Mouse (Mus musculus): ENCODE data around the gene Rora.

DNA sequence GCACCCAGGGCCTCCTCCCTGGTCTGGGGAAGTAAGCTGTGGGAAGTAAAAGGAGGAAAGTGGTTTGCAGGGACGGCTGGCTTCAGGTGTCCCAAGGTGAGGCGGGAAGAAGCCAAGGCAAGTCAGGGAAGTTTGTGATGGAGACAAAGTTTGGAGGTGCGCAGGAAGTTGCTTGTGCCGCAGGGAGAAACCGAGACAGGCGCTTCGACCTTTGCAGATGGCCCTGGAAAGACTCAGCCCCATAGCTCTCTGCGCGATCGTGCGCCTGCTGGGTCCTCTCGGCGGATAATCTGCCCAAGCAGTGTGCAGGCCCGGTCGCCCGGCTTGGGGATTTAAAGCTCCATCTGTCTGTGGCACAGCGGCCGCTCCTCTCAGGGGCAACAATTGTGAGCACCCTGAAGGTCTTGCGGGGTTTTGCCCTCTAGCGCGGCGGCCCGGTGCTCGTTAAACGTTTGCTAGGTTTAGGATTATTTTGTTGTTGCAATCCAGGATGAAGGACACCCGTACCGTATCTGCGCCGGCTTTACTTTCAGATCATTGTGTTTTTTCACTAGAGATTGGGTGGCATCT lies 637.4 kb downstream of the Rora start:
- TF ChIP-seq MYOG (IDR thresholded peaks at IDR 0.05; ENCODE audit: control insufficient read depth, extremely low read depth, insufficient read length) (no peak), CTCF (IDR thresholded peaks at IDR 0.05; ENCODE audit: control insufficient read depth, insufficient read depth, insufficient read length) (no peak), MAX (IDR thresholded peaks at IDR 0.05) (no peak), CEBPB (IDR thresholded peaks at IDR 0.05; ENCODE audit: low read depth) (no peak), USF1 (IDR thresholded peaks at IDR 0.05; ENCODE audit: low read depth) (no peak), MYOD1 (IDR thresholded peaks at IDR 0.05; ENCODE audit: control insufficient read depth, insufficient read length, low read depth) (no peak), FOSL1 (IDR thresholded peaks at IDR 0.05; ENCODE audit: insufficient read depth, low read length, poor library complexity, severe bottlenecking) (no peak)
